In the genomic region with DNA sequence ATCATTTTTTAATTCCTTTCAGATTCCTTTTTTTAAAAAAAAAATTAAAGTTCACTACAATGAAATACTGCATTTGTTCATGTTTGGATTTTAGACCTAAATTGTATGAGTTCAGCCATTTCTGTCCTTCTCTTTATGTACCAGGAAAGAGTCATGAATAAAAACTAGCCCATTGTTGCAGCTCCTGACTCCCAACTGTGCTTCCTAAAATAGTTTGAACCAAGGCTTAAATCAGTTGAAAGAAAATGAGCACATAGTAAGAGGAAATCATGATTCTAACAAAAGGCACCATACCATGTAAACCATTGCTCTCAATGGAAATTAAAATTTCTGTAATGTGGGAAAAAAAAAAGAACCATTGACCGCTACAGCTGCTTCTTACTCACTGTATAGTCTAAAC, we compare ENCODE assay signal across 34 mouse cellular contexts. TPM values are rescaled to one million over a fixed set of nuclear protein-coding genes. Genes with fewer than 3 reads are reported as not detected.
"Had no signal": no experiment of that assay in that cellular context is flagged by ENCODE, and none has a peak within 500 bp of the region (broad histone marks: within the 10 kb centered on the region; RNA-seq: fewer than 3 reads in every experiment).

No protein-coding gene starts in this region.

- ATAC-seq: hindbrain, embryonic 16.5 days; inflammation-experienced regulatory T-cells, adult 6 months; intestine, embryonic 15.5 days; intestine, postnatal 0 days; liver, embryonic 12.5 days had no signal

- H3K4me3 ChIP-seq: gastrocnemius, adult 2 months; heart, embryonic 10.5 days; heart, embryonic 12.5 days; hindbrain, embryonic 10.5 days; hindbrain, embryonic 12.5 days; intestine, embryonic 15.5 days; limb, embryonic 13.5 days; limb, embryonic 15.5 days; liver, embryonic 12.5 days had no signal

- DNase-seq: gastrocnemius, adult 2 months; gastrocnemius, postnatal 10 days; gastrocnemius, postnatal 25 days; heart, adult 18-20 months; heart, postnatal 10 days; heart, postnatal 4 days; kidney, adult 18-20 months; kidney, adult 8-10 months; kidney, postnatal 14 days; kidney, postnatal 36 days; layer of hippocampus, adult 9-11 months; layer of hippocampus, postnatal 36 days; left cerebral cortex, postnatal 4 days had no signal

- H3K4me1 ChIP-seq: heart, embryonic 10.5 days; heart, embryonic 12.5 days; hindbrain, embryonic 10.5 days; hindbrain, embryonic 12.5 days; intestine, embryonic 15.5 days; limb, embryonic 13.5 days; limb, embryonic 15.5 days; liver, embryonic 12.5 days had no signal

- H3K27ac ChIP-seq: gastrocnemius, adult 2 months; heart, embryonic 10.5 days; hindbrain, embryonic 10.5 days; hindbrain, embryonic 12.5 days; hindbrain, embryonic 14.5 days; intestine, embryonic 15.5 days; kidney, postnatal 0 days; limb, embryonic 13.5 days; limb, embryonic 15.5 days; liver, embryonic 12.5 days; liver, embryonic 14.5 days had no signal

- H3K9ac ChIP-seq: heart, embryonic 12.5 days; hindbrain, embryonic 12.5 days; hindbrain, embryonic 14.5 days; intestine, embryonic 15.5 days; limb, embryonic 13.5 days; limb, embryonic 15.5 days; liver, embryonic 12.5 days; liver, embryonic 14.5 days had no signal

- H3K4me2 ChIP-seq: heart, embryonic 12.5 days; hindbrain, embryonic 12.5 days; hindbrain, embryonic 14.5 days; intestine, embryonic 15.5 days; limb, embryonic 13.5 days; limb, embryonic 15.5 days; liver, embryonic 12.5 days had no signal

- H3K36me3 ChIP-seq: heart, embryonic 10.5 days; heart, embryonic 12.5 days; hindbrain, embryonic 10.5 days; hindbrain, embryonic 12.5 days; intestine, embryonic 15.5 days; limb, embryonic 13.5 days; limb, embryonic 15.5 days; liver, embryonic 12.5 days had no signal

- H3K27me3 ChIP-seq: heart, embryonic 12.5 days; hindbrain, embryonic 12.5 days; intestine, embryonic 15.5 days; limb, embryonic 13.5 days; limb, embryonic 15.5 days; liver, embryonic 12.5 days had no signal

- H3K9me3 ChIP-seq: heart, embryonic 10.5 days; heart, embryonic 12.5 days; hindbrain, embryonic 10.5 days; hindbrain, embryonic 12.5 days; intestine, embryonic 15.5 days; limb, embryonic 13.5 days; limb, embryonic 15.5 days; liver, embryonic 12.5 days had no signal

RNA-seq across cellular contexts. Expression of a gene that starts 11.4 kb away (rescaled TPM):
- total RNA-seq: gastrocnemius, adult 2 months; gastrocnemius, postnatal 25 days; granulocyte monocyte progenitor cell, adult 5-6 weeks; heart, adult 18-20 months; heart, adult 8-10 months; heart, postnatal 10 days; heart, postnatal 25 days; heart, postnatal 4 days; liver, adult 2 months had no signal
- polyA plus RNA-seq: heart, embryonic 10.5 days; heart, embryonic 12.5 days; heart, embryonic 16.5 days; kidney, embryonic 14.5 days; limb, embryonic 11.5 days; limb, embryonic 15.5 days; liver, adult 2 months; liver, embryonic 14.5 days had no signal
